Mouse (Mus musculus) CH12.LX (cell line): ENCODE results near the gene Hmcn1.

Experiments
- NRF1 ChIP-seq: IDR thresholded peaks from 2 replicates; pipeline ENCODE4 v1.6.1; 2014; ENCODE audit warnings: low read depth, mild to moderate bottlenecking, inconsistent platforms, low read length, improper control_type of control experiment, moderate library complexity
- RAD21 ChIP-seq: IDR thresholded peaks from 2 replicates; pipeline ENCODE4 v1.6.1; 2011; ENCODE audit warnings: low read depth, mild to moderate bottlenecking, low read length, improper control_type of control experiment, moderate library complexity

GRCm38 (mm10) chr1:150984888-150985287 is 8.3 kb downstream of the Hmcn1 start:
- TF ChIP-seq NRF1: no peak
- no peak for TF ChIP-seq RAD21
